Comparison of ENCODE assay signal across 8 mouse cellular contexts in genomic region chr17:28330232-28330546, GRCm38 (mm10). TPM values are rescaled to one million over a fixed set of nuclear protein-coding genes. Genes with fewer than 3 reads are reported as not detected.
DNase-seq lines count a peak whose midpoint lies in the region; ATAC-seq and TF ChIP-seq lines count a peak whose summit lies in the region.

No protein-coding gene starts in this region.

- peaks cover 48% of the 10 kb centered on the region for H3K4me1 ChIP-seq in kidney, embryonic 14.5 days (ENCODE audit: control insufficient read depth, insufficient read depth, low read length)
- H3K4me1 ChIP-seq in embryonic facial prominence, embryonic 12.5 days: peaks cover 48% of the 10 kb centered on the region
- H3K4me1 ChIP-seq in intestine, embryonic 16.5 days (ENCODE audit: control insufficient read depth, insufficient read depth, low read length): peaks cover 51% of the 10 kb centered on the region

- H3K9ac ChIP-seq in kidney, embryonic 14.5 days (ENCODE audit: low read depth, low read length): peak overlapping the region; percentile 92
- H3K9ac ChIP-seq in embryonic facial prominence, embryonic 12.5 days: peak overlapping the region; percentile 93
- peak overlapping the region; percentile 99 for H3K9ac ChIP-seq in intestine, embryonic 16.5 days (ENCODE audit: low read depth, low read length)

- peak overlapping the region; percentile 86 for H3ac ChIP-seq in myocyte (ENCODE audit: control insufficient read depth, insufficient read length)

- peak overlapping the region; percentile 97 for H3K27ac ChIP-seq in kidney, embryonic 14.5 days (ENCODE audit: low read depth, low read length)
- peak overlapping the region; percentile 95; the same call in 1 of the 2 replicates for H3K27ac ChIP-seq in embryonic facial prominence, embryonic 12.5 days
- peak overlapping the region; percentile 97 for H3K27ac ChIP-seq in intestine, embryonic 16.5 days (ENCODE audit: low read length)

- H3K9me3 ChIP-seq in kidney, embryonic 14.5 days (ENCODE audit: control insufficient read depth, low read length): no peaks in the 10 kb centered on the region
- no peaks in the 10 kb centered on the region for H3K9me3 ChIP-seq in embryonic facial prominence, embryonic 12.5 days
- H3K9me3 ChIP-seq in intestine, embryonic 16.5 days (ENCODE audit: control insufficient read depth, low read length): no peaks in the 10 kb centered on the region

- 38% methylated on average over 2 of the region's 2 CpGs for WGBS in kidney, embryonic 14.5 days
- WGBS in embryonic facial prominence, embryonic 12.5 days: 48% methylated on average over 2 of the region's 2 CpGs
- 38% methylated on average over 2 of the region's 2 CpGs for WGBS in intestine, embryonic 16.5 days

- no peak for TF ChIP-seq POLR2A in myocyte (IDR thresholded peaks at IDR 0.05; ENCODE audit: insufficient read length, low read depth)

- no peak for ATAC-seq in kidney, embryonic 14.5 days (ENCODE audit: low FRiP score, low TSS enrichment)
- no peak for ATAC-seq in embryonic facial prominence, embryonic 12.5 days (ENCODE audit: insufficient number of reproducible peaks, insufficient read depth, low FRiP score, low TSS enrichment)
- ATAC-seq in intestine, embryonic 16.5 days: no peak

- no peak for DNase-seq in kidney, postnatal 25 days
- no peak for DNase-seq in natural killer cell, adult 2 months (ENCODE audit: low spot score in 2 of 2)
- no peak for DNase-seq in cerebellum, postnatal 25 days
- DNase-seq in urinary bladder, adult 2 months (ENCODE audit: low spot score): no peak

- peaks cover 20% of the 10 kb centered on the region for H3K79me2 ChIP-seq in myocyte (ENCODE audit: control insufficient read depth, insufficient read depth)

- no peaks in the 10 kb centered on the region for H3K27me3 ChIP-seq in kidney, embryonic 14.5 days (ENCODE audit: control insufficient read depth, insufficient read depth, low read length)
- H3K27me3 ChIP-seq in embryonic facial prominence, embryonic 12.5 days: no peaks in the 10 kb centered on the region
- H3K27me3 ChIP-seq in intestine, embryonic 16.5 days (replicated peaks; ENCODE audit: control insufficient read depth, insufficient read depth, low read length): no peaks in the 10 kb centered on the region
- H3K27me3 ChIP-seq in myocyte (ENCODE audit: control insufficient read depth, insufficient read depth, insufficient read length): no peaks in the 10 kb centered on the region

- peak overlapping the region; percentile 96 for H3K4me3 ChIP-seq in kidney, embryonic 14.5 days (ENCODE audit: low read length)
- peak overlapping the region; percentile 74 for H3K4me3 ChIP-seq in embryonic facial prominence, embryonic 12.5 days
- H3K4me3 ChIP-seq in intestine, embryonic 16.5 days (ENCODE audit: low read length): peak overlapping the region; percentile 98
- H3K4me3 ChIP-seq in myocyte: peak overlapping the region; percentile 91

- H3K4me2 ChIP-seq in kidney, embryonic 14.5 days (replicated peaks; ENCODE audit: low read depth, low read length): peak overlapping the region; percentile 95
- peak overlapping the region; percentile 96 for H3K4me2 ChIP-seq in embryonic facial prominence, embryonic 12.5 days (replicated peaks)
- H3K4me2 ChIP-seq in intestine, embryonic 16.5 days (ENCODE audit: low read depth, low read length): peak overlapping the region; percentile 56
- peak overlapping the region; percentile 98 for H3K4me2 ChIP-seq in myocyte (ENCODE audit: low read depth)

- peaks cover 50% of the 10 kb centered on the region for H3K36me3 ChIP-seq in kidney, embryonic 14.5 days (ENCODE audit: control insufficient read depth, insufficient read depth, low read length)
- peaks cover 52% of the 10 kb centered on the region for H3K36me3 ChIP-seq in embryonic facial prominence, embryonic 12.5 days
- H3K36me3 ChIP-seq in intestine, embryonic 16.5 days (ENCODE audit: control insufficient read depth, insufficient read depth, low read length): peaks cover 18% of the 10 kb centered on the region; the same call in 1 of the 2 replicates
- H3K36me3 ChIP-seq in myocyte (ENCODE audit: control insufficient read depth, insufficient read depth): peaks cover 23% of the 10 kb centered on the region

TF ChIP-seq in myocyte, 11 proteins besides CTCF, POLR2A, EP300 and RAD21:
- TF ChIP-seq TCF3 (IDR thresholded peaks at IDR 0.05; ENCODE audit: insufficient read length, low read depth): no peak
- TF ChIP-seq POLR2AphosphoS2 (IDR thresholded peaks at IDR 0.05; ENCODE audit: insufficient read length, low read depth): peak; percentile 80
TF ChIP-seq in myocyte: peak in this region for 1.

RNA-seq across cellular contexts. Expression of gene Rpl10a, which starts 1.9 kb away (rescaled TPM):
- polyA plus RNA-seq in kidney, embryonic 14.5 days (2014; fragmentation: Nextera tagmentation; extraction: Ambion mirVana): 911 and 1,064 TPM in 2 replicates
- polyA plus RNA-seq in embryonic facial prominence, embryonic 12.5 days (2016; fragmentation: Nextera tagmentation; extraction: Ambion mirVana): 496 and 505 TPM in 2 replicates
- polyA plus RNA-seq in intestine, embryonic 16.5 days (2015; fragmentation: Nextera tagmentation; extraction: Ambion mirVana): 591 and 604 TPM in 2 replicates
- 2,984 TPM for polyA plus RNA-seq in myocyte (2012; fragmentation: generic; extraction: Trizol)
- 1,892 and 2,281 TPM in 2 replicates for polyA plus RNA-seq in urinary bladder, adult 2 months (2012; rRNA removed)

RNA-seq across cellular contexts. Expression of gene Fance, which starts 16.9 kb away (rescaled TPM):
- 24.1 and 31.9 TPM in 2 replicates for polyA plus RNA-seq in kidney, embryonic 14.5 days (2014; fragmentation: Nextera tagmentation; extraction: Ambion mirVana)
- polyA plus RNA-seq in embryonic facial prominence, embryonic 12.5 days (2016; fragmentation: Nextera tagmentation; extraction: Ambion mirVana): 37.0 and 38.4 TPM in 2 replicates
- 20.2 and 21.8 TPM in 2 replicates for polyA plus RNA-seq in intestine, embryonic 16.5 days (2015; fragmentation: Nextera tagmentation; extraction: Ambion mirVana)
- polyA plus RNA-seq in myocyte (2012; fragmentation: generic; extraction: Trizol): 28.5 TPM
- polyA plus RNA-seq in urinary bladder, adult 2 months (2012; rRNA removed): 11.6 and 18.0 TPM in 2 replicates

RNA-seq across cellular contexts. Expression of gene Tead3, which starts 20.4 kb away (rescaled TPM):
- polyA plus RNA-seq in kidney, embryonic 14.5 days (2014; fragmentation: Nextera tagmentation; extraction: Ambion mirVana): 8.7 and 10.9 TPM in 2 replicates
- 14.1 and 17.9 TPM in 2 replicates for polyA plus RNA-seq in embryonic facial prominence, embryonic 12.5 days (2016; fragmentation: Nextera tagmentation; extraction: Ambion mirVana)
- 8.5 and 9.3 TPM in 2 replicates for polyA plus RNA-seq in intestine, embryonic 16.5 days (2015; fragmentation: Nextera tagmentation; extraction: Ambion mirVana)
- 20.1 TPM for polyA plus RNA-seq in myocyte (2012; fragmentation: generic; extraction: Trizol)
- polyA plus RNA-seq in urinary bladder, adult 2 months (2012; rRNA removed): 41.6 and 64.2 TPM in 2 replicates

RNA-seq across cellular contexts. Expression of gene Tulp1, which starts 34.8 kb away (rescaled TPM):
- polyA plus RNA-seq in kidney, embryonic 14.5 days (2014; fragmentation: Nextera tagmentation; extraction: Ambion mirVana): 5.1 and 5.6 TPM in 2 replicates
- polyA plus RNA-seq in embryonic facial prominence, embryonic 12.5 days (2016; fragmentation: Nextera tagmentation; extraction: Ambion mirVana): 8.4 and 9.3 TPM in 2 replicates
- 3.0 and 3.6 TPM in 2 replicates for polyA plus RNA-seq in intestine, embryonic 16.5 days (2015; fragmentation: Nextera tagmentation; extraction: Ambion mirVana)
- not detected for polyA plus RNA-seq in myocyte (2012; fragmentation: generic; extraction: Trizol)
- 0.65 and 0.84 TPM in 2 replicates for polyA plus RNA-seq in urinary bladder, adult 2 months (2012; rRNA removed)
